24 mouse cellular contexts compared by ENCODE assay signal in genomic region chr7:97382661-97383060, GRCm38 (mm10). TPM values are rescaled to one million over a fixed set of nuclear protein-coding genes. Genes with fewer than 3 reads are reported as not detected.
"Had no signal": no experiment of that assay in that cellular context is flagged by ENCODE, and none has a peak within 500 bp of the region (broad histone marks: within the 10 kb centered on the region; RNA-seq: fewer than 3 reads in every experiment).

No protein-coding gene starts in this region.

- H3K27me3 ChIP-seq: heart, embryonic 12.5 days; hindbrain, embryonic 13.5 days; hindbrain, embryonic 15.5 days; kidney, embryonic 15.5 days; limb, embryonic 12.5 days; liver, embryonic 13.5 days; liver, embryonic 15.5 days had no signal

- H3K4me2 ChIP-seq: heart, embryonic 12.5 days; hindbrain, embryonic 13.5 days; hindbrain, embryonic 15.5 days; kidney, embryonic 15.5 days; limb, embryonic 12.5 days; liver, embryonic 13.5 days; liver, embryonic 15.5 days had no signal

- H3K9me3 ChIP-seq: heart, embryonic 12.5 days; hindbrain, embryonic 13.5 days; hindbrain, embryonic 15.5 days; kidney, embryonic 15.5 days; limb, embryonic 12.5 days; liver, embryonic 13.5 days; liver, embryonic 15.5 days had no signal

- DNase-seq: gastrocnemius, postnatal 14 days; gastrocnemius, postnatal 36 days; heart, adult 18-20 months; heart, postnatal 10 days; kidney, adult 11 months; kidney, adult 2 months; kidney, adult 9 months; kidney, postnatal 14 days; kidney, postnatal 36 days; layer of hippocampus, adult 9-11 months; layer of hippocampus, postnatal 36 days; left cerebral cortex, postnatal 4 days; liver; liver, embryonic 13.5 days had no signal

- H3K27ac ChIP-seq: hindbrain, embryonic 13.5 days; hindbrain, embryonic 15.5 days; hindbrain, postnatal 0 days; kidney, embryonic 15.5 days; kidney, postnatal 0 days; limb, embryonic 12.5 days; liver, embryonic 13.5 days; liver, embryonic 15.5 days had no signal

- H3K9ac ChIP-seq: heart, embryonic 12.5 days; hindbrain, embryonic 13.5 days; hindbrain, embryonic 15.5 days; kidney, embryonic 15.5 days; limb, embryonic 12.5 days; liver, embryonic 13.5 days; liver, embryonic 15.5 days had no signal

- ATAC-seq: hindbrain, postnatal 0 days; intestine, embryonic 16.5 days had no signal

- H3K4me1 ChIP-seq: heart, embryonic 12.5 days; hindbrain, embryonic 13.5 days; hindbrain, embryonic 15.5 days; kidney, embryonic 15.5 days; limb, embryonic 12.5 days; liver, embryonic 13.5 days; liver, embryonic 15.5 days had no signal

- H3K4me3 ChIP-seq: heart, embryonic 12.5 days; hindbrain, embryonic 13.5 days; hindbrain, embryonic 15.5 days; kidney, embryonic 15.5 days; limb, embryonic 12.5 days; liver, embryonic 13.5 days; liver, embryonic 15.5 days had no signal

RNA-seq across cellular contexts. Expression of gene Thrsp, which starts 34.9 kb away (rescaled TPM):
- total RNA-seq: hematopoietic stem cell, adult 5-6 weeks had no signal
- polyA plus RNA-seq: liver, embryonic 13.5 days had no signal
